ENCODE assay signal across 18 mouse cellular contexts in genomic region chr1:132282177-132282536, GRCm38 (mm10). TPM values are rescaled to one million over a fixed set of nuclear protein-coding genes. Genes with fewer than 3 reads are reported as not detected.
DNase-seq lines count a peak whose midpoint lies in the region; ATAC-seq and TF ChIP-seq lines count a peak whose summit lies in the region.
"Had no signal": no experiment of that assay in that cellular context is flagged by ENCODE, and none has a peak within 500 bp of the region (broad histone marks: within the 10 kb centered on the region; RNA-seq: fewer than 3 reads in every experiment).

No protein-coding gene starts in this region.

- DNase-seq in midbrain, embryonic 14.5 days = no peak
- DNase-seq in testis, postnatal 14 days (ENCODE audit: low spot score) = no peak
- DNase-seq in spleen, adult 18-20 months = no peak
- DNase-seq in MN1 (ENCODE audit: low spot score) = no peak
- DNase-seq: gastrocnemius, postnatal 25 days; kidney, adult 9 months; liver; lung, adult 18-20 months; thymus, postnatal 25 days had no signal

- peak overlapping the region; percentile 39 for H3K4me3 ChIP-seq in E14TG2a.4 (replicated peaks; ENCODE audit: low read length)
- no peak overlapping the region for H3K4me3 ChIP-seq in forebrain, embryonic 12.5 days (replicated peaks)
- no peak overlapping the region for H3K4me3 ChIP-seq in hindbrain, embryonic 13.5 days
- no peak overlapping the region for H3K4me3 ChIP-seq in midbrain, embryonic 14.5 days (replicated peaks; ENCODE audit: low read depth, low read length)
- H3K4me3 ChIP-seq in intestine, postnatal 0 days (ENCODE audit: low read depth, low read length) = no peak overlapping the region
- H3K4me3 ChIP-seq: erythroblast, embryonic 14.5 days had no signal

- TF ChIP-seq CTCF in E14TG2a.4 (conservative IDR thresholded peaks at IDR 0.05; ENCODE audit: low read length) = no peak
- no peak for TF ChIP-seq CTCF in intestine, postnatal 0 days (IDR thresholded peaks at IDR 0.05; ENCODE audit: low read depth)

- ATAC-seq in forebrain, embryonic 12.5 days (ENCODE audit: low FRiP score) = peak; percentile 18; the same call in 1 of the 2 replicates
- peak; percentile 33 for ATAC-seq in hindbrain, embryonic 13.5 days (ENCODE audit: low FRiP score)
- ATAC-seq in midbrain, embryonic 14.5 days (ENCODE audit: low FRiP score, low TSS enrichment) = 0 out of 2 replicates have a peak, but pooled peaks have one; percentile 9
- no peak for ATAC-seq in intestine, postnatal 0 days

- peaks cover 98% of the 10 kb centered on the region for H3K4me1 ChIP-seq in E14TG2a.4 (replicated peaks; ENCODE audit: low read depth, low read length)
- H3K4me1 ChIP-seq in forebrain, embryonic 12.5 days = peaks cover 40% of the 10 kb centered on the region
- peaks cover 34% of the 10 kb centered on the region for H3K4me1 ChIP-seq in hindbrain, embryonic 13.5 days (replicated peaks)
- H3K4me1 ChIP-seq in midbrain, embryonic 14.5 days (ENCODE audit: control insufficient read depth, insufficient read depth, low read length) = peaks cover 32% of the 10 kb centered on the region
- H3K4me1 ChIP-seq in intestine, postnatal 0 days (replicated peaks; ENCODE audit: control insufficient read depth, insufficient read depth, low read length) = no peaks in the 10 kb centered on the region

- H3K9me3 ChIP-seq in E14TG2a.4 (ENCODE audit: low read length) = no peaks in the 10 kb centered on the region
- H3K9me3 ChIP-seq in forebrain, embryonic 12.5 days = no peaks in the 10 kb centered on the region
- no peaks in the 10 kb centered on the region for H3K9me3 ChIP-seq in hindbrain, embryonic 13.5 days
- no peaks in the 10 kb centered on the region for H3K9me3 ChIP-seq in midbrain, embryonic 14.5 days (ENCODE audit: control insufficient read depth, low read length)
- H3K9me3 ChIP-seq in intestine, postnatal 0 days (ENCODE audit: control insufficient read depth) = no peaks in the 10 kb centered on the region

- peak overlapping the region; percentile 78 for H3K27ac ChIP-seq in forebrain, embryonic 12.5 days
- H3K27ac ChIP-seq in hindbrain, embryonic 13.5 days = peak overlapping the region; percentile 82
- peak overlapping the region; percentile 72 for H3K27ac ChIP-seq in midbrain, embryonic 14.5 days (replicated peaks; ENCODE audit: low read depth, low read length)
- no peak overlapping the region for H3K27ac ChIP-seq in intestine, postnatal 0 days (ENCODE audit: low read depth, low read length)
- H3K27ac ChIP-seq: stomach, postnatal 0 days had no signal

- 82% methylated on average over 2 of the region's 2 CpGs for WGBS in forebrain, embryonic 12.5 days
- 88% methylated on average over 2 of the region's 2 CpGs for WGBS in hindbrain, embryonic 13.5 days
- 81% methylated on average over 2 of the region's 2 CpGs for WGBS in midbrain, embryonic 14.5 days
- WGBS in intestine, postnatal 0 days = 90% methylated on average over 2 of the region's 2 CpGs

- H3K9ac ChIP-seq in forebrain, embryonic 12.5 days = no peak overlapping the region
- H3K9ac ChIP-seq in hindbrain, embryonic 13.5 days = no peak overlapping the region
- H3K9ac ChIP-seq in midbrain, embryonic 14.5 days (replicated peaks; ENCODE audit: low read length) = no peak overlapping the region
- H3K9ac ChIP-seq in intestine, postnatal 0 days (ENCODE audit: low read depth, low read length) = no peak overlapping the region

- H3K27me3 ChIP-seq in E14TG2a.4 (ENCODE audit: insufficient read depth, low read length) = no peaks in the 10 kb centered on the region
- peaks cover 17% of the 10 kb centered on the region for H3K27me3 ChIP-seq in forebrain, embryonic 12.5 days
- H3K27me3 ChIP-seq in hindbrain, embryonic 13.5 days = 0 out of 2 replicates have a peak, but pooled peaks cover 6% of the 10 kb centered on the region
- H3K27me3 ChIP-seq in midbrain, embryonic 14.5 days (ENCODE audit: control insufficient read depth, insufficient read depth, low read length) = no peaks in the 10 kb centered on the region
- H3K27me3 ChIP-seq in intestine, postnatal 0 days (replicated peaks; ENCODE audit: control insufficient read depth, insufficient read depth, low read length) = no peaks in the 10 kb centered on the region

- no peak overlapping the region for H3K4me2 ChIP-seq in forebrain, embryonic 12.5 days
- no peak overlapping the region for H3K4me2 ChIP-seq in hindbrain, embryonic 13.5 days
- no peak overlapping the region for H3K4me2 ChIP-seq in midbrain, embryonic 14.5 days (ENCODE audit: low read length)
- no peak overlapping the region for H3K4me2 ChIP-seq in intestine, postnatal 0 days (replicated peaks; ENCODE audit: low read depth)

- H3K36me3 ChIP-seq in E14TG2a.4 (ENCODE audit: insufficient read depth, low read length) = no peaks in the 10 kb centered on the region
- H3K36me3 ChIP-seq in forebrain, embryonic 12.5 days (replicated peaks) = no peaks in the 10 kb centered on the region
- H3K36me3 ChIP-seq in hindbrain, embryonic 13.5 days = no peaks in the 10 kb centered on the region
- H3K36me3 ChIP-seq in midbrain, embryonic 14.5 days (ENCODE audit: control insufficient read depth, insufficient read depth, low read length) = no peaks in the 10 kb centered on the region
- H3K36me3 ChIP-seq in intestine, postnatal 0 days (ENCODE audit: control insufficient read depth, insufficient read depth) = no peaks in the 10 kb centered on the region

RNA-seq across cellular contexts. Expression of gene Klhdc8a, which starts 16.3 kb away (rescaled TPM):
- polyA plus RNA-seq in forebrain, embryonic 12.5 days (2016; fragmentation: Nextera tagmentation; extraction: Ambion mirVana) = 1.7 TPM in 2 replicates
- 5.1 and 5.4 TPM in 2 replicates for polyA plus RNA-seq in hindbrain, embryonic 13.5 days (2015; fragmentation: Nextera tagmentation; extraction: Ambion mirVana)
- 10.1 and 11.1 TPM in 2 replicates for polyA plus RNA-seq in midbrain, embryonic 14.5 days (2014; fragmentation: Nextera tagmentation; extraction: Ambion mirVana)
- polyA plus RNA-seq in intestine, postnatal 0 days (2015; fragmentation: Nextera tagmentation; extraction: Ambion mirVana) = 0.46 and 0.51 TPM in 2 replicates
- polyA plus RNA-seq: erythroblast, embryonic 14.5 days had no signal

RNA-seq across cellular contexts. Expression of gene Nuak2, which starts 33.8 kb away (rescaled TPM):
- polyA plus RNA-seq in forebrain, embryonic 12.5 days (2016; fragmentation: Nextera tagmentation; extraction: Ambion mirVana) = 49.9 and 54.0 TPM in 2 replicates
- 17.6 and 22.5 TPM in 2 replicates for polyA plus RNA-seq in hindbrain, embryonic 13.5 days (2015; fragmentation: Nextera tagmentation; extraction: Ambion mirVana)
- 22.3 and 38.0 TPM in 2 replicates for polyA plus RNA-seq in midbrain, embryonic 14.5 days (2014; fragmentation: Nextera tagmentation; extraction: Ambion mirVana)
- 20.0 and 20.6 TPM in 2 replicates for polyA plus RNA-seq in intestine, postnatal 0 days (2015; fragmentation: Nextera tagmentation; extraction: Ambion mirVana)
- polyA plus RNA-seq: erythroblast, embryonic 14.5 days had no signal

RNA-seq across cellular contexts. Expression of gene Gm10188, which starts 52.6 kb away (rescaled TPM):
- 0.38 and 0.59 TPM in 2 replicates for polyA plus RNA-seq in forebrain, embryonic 12.5 days (2016; fragmentation: Nextera tagmentation; extraction: Ambion mirVana)
- polyA plus RNA-seq in hindbrain, embryonic 13.5 days (2015; fragmentation: Nextera tagmentation; extraction: Ambion mirVana) = 0.63 and 0.95 TPM in 2 replicates
- 0.70 TPM in 1 of 2 replicates, not detected in the other for polyA plus RNA-seq in midbrain, embryonic 14.5 days (2014; fragmentation: Nextera tagmentation; extraction: Ambion mirVana)
- polyA plus RNA-seq in intestine, postnatal 0 days (2015; fragmentation: Nextera tagmentation; extraction: Ambion mirVana) = not detected in 2 replicates
- polyA plus RNA-seq: C2C12; erythroblast, embryonic 14.5 days; heart, embryonic 16.5 days; large intestine, adult 2 months; stomach, postnatal 0 days had no signal
